Mouse (Mus musculus): ENCODE measurements around the gene Fcgrt. TPM values are rescaled to one million over a fixed set of nuclear protein-coding genes. Genes with fewer than 3 reads are reported as not detected.
"Not testable (repeated sequence)": the region's sequence is repeated elsewhere in the genome, so short reads cannot be mapped to it uniquely, and the experiment has no call there.

The Fcgrt gene
- polyA plus RNA-seq, 1 experiment from 2014 or later, result 40.5 TPM

DNA sequence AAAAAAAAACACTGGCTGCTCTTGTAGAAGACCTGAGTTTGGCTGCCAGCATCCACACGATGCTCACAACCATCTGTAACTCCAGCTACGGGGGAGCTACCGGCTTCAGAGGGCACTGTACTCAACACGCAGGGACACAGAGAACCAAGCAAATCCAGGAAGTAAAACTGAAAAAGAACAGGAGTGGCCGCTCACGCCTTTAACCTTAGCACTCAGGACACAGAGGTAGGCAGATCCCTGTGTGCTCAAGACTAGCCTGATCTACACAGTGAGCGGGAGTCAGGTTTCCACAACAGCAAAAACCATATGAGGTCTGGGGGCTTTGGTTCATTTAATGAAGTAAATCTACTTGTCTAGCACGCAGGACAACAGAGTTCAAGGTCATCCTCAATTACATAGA, 1.8 kb upstream of the Fcgrt start:
- 81% methylated on average over 8 of the region's 8 CpGs for WGBS
- no peaks in the 10 kb centered on the region for H3K36me3 ChIP-seq (replicated peaks; ENCODE audit: control insufficient read depth, insufficient read depth)
- DNase-seq (ENCODE audit: low spot score) (no peak), ATAC-seq (ENCODE audit: low FRiP score) (no peak)
- no peak overlapping the region for H3K4me3 ChIP-seq (replicated peaks; ENCODE audit: low read length)
- H3K4me2 ChIP-seq (replicated peaks), result no peak overlapping the region
- H3K27ac ChIP-seq, result no peak overlapping the region
- H3K27me3 ChIP-seq (ENCODE audit: control insufficient read depth, insufficient read depth, low read length), result no peaks in the 10 kb centered on the region
- no peaks in the 10 kb centered on the region for H3K4me1 ChIP-seq (replicated peaks; ENCODE audit: control insufficient read depth, insufficient read depth, low read length)
- H3K9me3 ChIP-seq (ENCODE audit: control insufficient read depth, low read length), result no peaks in the 10 kb centered on the region
- no peak overlapping the region for H3K9ac ChIP-seq

- no peaks in the 10 kb centered on the region for H3K4me1 ChIP-seq (replicated peaks; ENCODE audit: control insufficient read depth, insufficient read depth, low read length)
- H3K36me3 ChIP-seq (replicated peaks; ENCODE audit: control insufficient read depth, insufficient read depth), result no peaks in the 10 kb centered on the region
- no peak overlapping the region for H3K27ac ChIP-seq
- no peak for ATAC-seq (ENCODE audit: low FRiP score)
- H3K4me2 ChIP-seq (replicated peaks), result no peak overlapping the region
- DNase-seq (ENCODE audit: low spot score), result no peak
- no peak overlapping the region for H3K9ac ChIP-seq
- 89% methylated on average over 5 of the region's 5 CpGs for WGBS
- no peaks in the 10 kb centered on the region for H3K9me3 ChIP-seq (ENCODE audit: control insufficient read depth, low read length)
- no peak overlapping the region for H3K4me3 ChIP-seq (replicated peaks; ENCODE audit: low read length)
- no peaks in the 10 kb centered on the region for H3K27me3 ChIP-seq (ENCODE audit: control insufficient read depth, insufficient read depth, low read length)
Measured at GRCm38 (mm10) chr7:45104941-45105340, 1.3 kb upstream of the Fcgrt start.

DNA sequence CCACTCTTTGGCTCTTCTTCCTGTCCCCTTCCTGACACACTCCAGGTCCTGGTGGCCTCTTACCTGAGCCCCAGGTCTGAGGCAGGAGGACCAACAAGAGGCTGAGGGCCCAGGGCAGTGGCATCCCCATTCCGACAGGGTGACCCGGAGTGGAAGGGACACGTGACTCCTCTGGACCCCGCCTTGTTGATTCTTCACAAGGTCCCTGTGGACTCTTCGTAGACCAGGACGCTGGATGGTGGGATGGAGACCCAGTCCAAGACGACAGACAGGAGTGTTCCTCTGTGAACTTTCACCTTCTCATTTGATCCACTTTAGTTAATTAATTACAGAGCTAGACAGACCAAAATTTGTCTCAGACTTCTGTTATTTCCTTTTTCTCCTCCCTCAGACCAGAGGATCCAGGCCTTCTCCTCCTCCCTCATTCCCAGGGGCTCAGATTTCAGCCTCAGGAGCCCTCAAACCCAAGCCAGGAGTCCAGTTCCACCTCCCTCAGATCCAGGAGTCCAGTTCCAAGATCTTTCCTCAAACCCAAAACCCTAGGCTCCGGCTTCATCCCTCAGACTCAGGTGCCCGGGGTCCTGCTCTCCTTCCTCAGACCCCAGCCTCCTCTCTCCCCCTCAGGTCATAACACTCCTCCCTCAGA, 588 bp downstream of the Fcgrt start:
- Histone ChIP-seq H3K27ac (no peak overlapping the region), H3K4me2 (replicated peaks) (peak overlapping the region; percentile 34), H3K27me3 (ENCODE audit: control insufficient read depth, insufficient read depth, low read length) (no peaks in the 10 kb centered on the region), H3K4me3 (replicated peaks; ENCODE audit: low read length) (no peak overlapping the region), H3K36me3 (replicated peaks; ENCODE audit: control insufficient read depth, insufficient read depth) (no peaks in the 10 kb centered on the region), H3K9ac (0 out of 2 replicates have a peak overlapping the region, but pooled peaks have one; percentile 16), H3K4me1 (replicated peaks; ENCODE audit: control insufficient read depth, insufficient read depth, low read length) (no peaks in the 10 kb centered on the region), H3K9me3 (ENCODE audit: control insufficient read depth, low read length) (no peaks in the 10 kb centered on the region)
- 84% methylated on average over 9 of the region's 9 CpGs for WGBS
- DNase-seq (ENCODE audit: low spot score) (no peak), ATAC-seq (ENCODE audit: low FRiP score) (no peak)

GRCm38 (mm10) chr7:45102441-45102840, 1.2 kb downstream of the Fcgrt start:
- 88% methylated on average over 11 of the region's 11 CpGs for WGBS
- Histone ChIP-seq H3K4me2 (replicated peaks) (peak overlapping the region; percentile 34), H3K27ac (no peak overlapping the region), H3K4me3 (replicated peaks; ENCODE audit: low read length) (no peak overlapping the region), H3K4me1 (replicated peaks; ENCODE audit: control insufficient read depth, insufficient read depth, low read length) (no peaks in the 10 kb centered on the region), H3K27me3 (ENCODE audit: control insufficient read depth, insufficient read depth, low read length) (no peaks in the 10 kb centered on the region), H3K9me3 (ENCODE audit: control insufficient read depth, low read length) (no peaks in the 10 kb centered on the region), H3K36me3 (replicated peaks; ENCODE audit: control insufficient read depth, insufficient read depth) (no peaks in the 10 kb centered on the region), H3K9ac (no peak overlapping the region)
- DNase-seq (ENCODE audit: low spot score), result no peak
- no peak for ATAC-seq (ENCODE audit: low FRiP score)

- no peak overlapping the region for H3K4me3 ChIP-seq (replicated peaks; ENCODE audit: low read length)
- ATAC-seq (ENCODE audit: low FRiP score) (no peak), DNase-seq (ENCODE audit: low spot score) (no peak)
- H3K9me3 ChIP-seq (ENCODE audit: control insufficient read depth, low read length), result no peaks in the 10 kb centered on the region
- WGBS, result 95% methylated on average over 6 of the region's 6 CpGs
- no peak overlapping the region for H3K27ac ChIP-seq
- no peaks in the 10 kb centered on the region for H3K4me1 ChIP-seq (replicated peaks; ENCODE audit: control insufficient read depth, insufficient read depth, low read length)
- H3K9ac ChIP-seq, result no peak overlapping the region
- H3K4me2 ChIP-seq (replicated peaks), result no peak overlapping the region
- no peaks in the 10 kb centered on the region for H3K27me3 ChIP-seq (ENCODE audit: control insufficient read depth, insufficient read depth, low read length)
- H3K36me3 ChIP-seq (replicated peaks; ENCODE audit: control insufficient read depth, insufficient read depth), result no peaks in the 10 kb centered on the region
Measured at GRCm38 (mm10) chr7:45100046-45100445, 3.6 kb downstream of the Fcgrt start.

DNA sequence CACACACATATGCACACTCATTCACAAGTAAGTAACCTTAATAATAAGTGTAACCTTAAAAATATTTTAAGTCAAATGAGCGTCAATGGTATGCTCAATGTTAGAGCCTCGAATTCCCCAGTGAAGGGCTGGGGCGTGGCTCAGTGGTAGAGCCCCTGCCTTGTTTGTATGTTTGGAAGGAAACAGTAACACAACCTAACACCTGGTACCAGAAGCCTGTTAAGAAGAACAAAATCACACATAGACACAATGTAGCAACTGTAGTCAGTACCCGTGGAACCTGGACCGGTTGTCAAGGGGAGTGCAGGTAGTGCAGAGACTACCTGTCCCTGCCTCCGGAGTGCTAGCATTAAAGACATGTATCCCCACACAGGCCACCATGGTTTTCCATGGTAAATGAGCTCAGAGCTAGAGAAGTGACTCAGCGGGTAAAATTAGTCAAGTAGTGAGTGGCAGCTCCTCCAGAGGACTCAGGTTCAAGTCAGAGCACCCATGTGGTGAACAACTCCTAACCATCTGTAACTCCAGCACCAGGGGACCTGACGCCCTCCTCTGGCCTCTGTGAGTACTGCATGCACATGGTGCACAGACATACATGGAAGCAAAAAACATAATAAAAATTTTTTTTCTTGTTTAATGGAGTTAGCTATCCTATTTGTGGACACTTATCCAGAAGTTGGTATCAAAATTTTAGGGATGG, 5.0 kb downstream of the Fcgrt start:
- DNase-seq (ENCODE audit: low spot score), result no peak
- Histone ChIP-seq H3K4me1 (replicated peaks; ENCODE audit: control insufficient read depth, insufficient read depth, low read length) (no peaks in the 10 kb centered on the region), H3K9me3 (ENCODE audit: control insufficient read depth, low read length) (no peaks in the 10 kb centered on the region), H3K4me3 (replicated peaks; ENCODE audit: low read length) (no peak overlapping the region), H3K36me3 (replicated peaks; ENCODE audit: control insufficient read depth, insufficient read depth) (no peaks in the 10 kb centered on the region), H3K9ac (no peak overlapping the region), H3K4me2 (replicated peaks) (no peak overlapping the region), H3K27me3 (ENCODE audit: control insufficient read depth, insufficient read depth, low read length) (no peaks in the 10 kb centered on the region), H3K27ac (no peak overlapping the region)
- WGBS, result 91% methylated on average over 8 of the region's 8 CpGs
- no peak for ATAC-seq (ENCODE audit: low FRiP score)

DNA sequence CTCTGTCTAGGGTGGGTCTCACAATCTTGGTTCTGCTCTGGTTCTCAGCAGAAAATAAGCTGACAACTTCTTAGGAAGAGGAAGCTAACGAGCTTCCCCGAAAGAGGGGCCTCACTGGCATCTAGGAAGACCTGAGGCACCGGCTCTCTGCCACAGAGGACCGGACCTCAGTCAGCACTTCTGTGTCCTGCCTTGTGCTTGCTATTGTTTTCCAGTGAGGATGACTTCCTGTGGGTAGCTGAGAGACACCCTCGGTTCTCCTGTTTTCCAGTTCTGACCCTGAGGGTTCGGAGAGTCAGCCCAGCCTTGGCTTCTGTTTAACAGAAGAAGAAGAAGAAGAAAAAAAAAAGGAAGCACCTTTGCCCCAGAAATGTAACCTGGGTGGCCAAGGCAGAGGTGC, 6.2 kb downstream of the Fcgrt start:
- H3K27ac ChIP-seq, result no peak overlapping the region

GRCm38 (mm10) chr7:45095965-45096364, 7.7 kb downstream of the Fcgrt start:
- not testable (repeated sequence) for DNase-seq (ENCODE audit: low spot score); H3K27ac ChIP-seq; H3K9me3 ChIP-seq (ENCODE audit: control insufficient read depth, low read length); H3K9ac ChIP-seq; H3K4me1 ChIP-seq (replicated peaks; ENCODE audit: control insufficient read depth, insufficient read depth, low read length); ATAC-seq (ENCODE audit: low FRiP score); H3K4me3 ChIP-seq (replicated peaks; ENCODE audit: low read length); H3K36me3 ChIP-seq (replicated peaks; ENCODE audit: control insufficient read depth, insufficient read depth); H3K27me3 ChIP-seq (ENCODE audit: control insufficient read depth, insufficient read depth, low read length); H3K4me2 ChIP-seq (replicated peaks)
- WGBS, result 92% methylated on average over 14 of the region's 14 CpGs

More for the DNA sequence above, 6.2 kb downstream of the Fcgrt start:
- no peak for ATAC-seq (ENCODE audit: low FRiP score)
- Histone ChIP-seq H3K4me3 (replicated peaks; ENCODE audit: low read length) (no peak overlapping the region), H3K9ac (no peak overlapping the region), H3K27me3 (ENCODE audit: control insufficient read depth, insufficient read depth, low read length) (no peaks in the 10 kb centered on the region), H3K9me3 (ENCODE audit: control insufficient read depth, low read length) (no peaks in the 10 kb centered on the region), H3K4me1 (replicated peaks; ENCODE audit: control insufficient read depth, insufficient read depth, low read length) (no peaks in the 10 kb centered on the region), H3K4me2 (replicated peaks) (no peak overlapping the region), H3K36me3 (replicated peaks; ENCODE audit: control insufficient read depth, insufficient read depth) (no peaks in the 10 kb centered on the region)
- DNase-seq (ENCODE audit: low spot score), result no peak
- WGBS, result 70% methylated on average over 6 of the region's 6 CpGs

- Histone ChIP-seq H3K36me3 (replicated peaks; ENCODE audit: control insufficient read depth, insufficient read depth) (no peaks in the 10 kb centered on the region), H3K4me2 (replicated peaks) (no peak overlapping the region), H3K9ac (no peak overlapping the region), H3K4me1 (replicated peaks; ENCODE audit: control insufficient read depth, insufficient read depth, low read length) (no peaks in the 10 kb centered on the region), H3K27me3 (ENCODE audit: control insufficient read depth, insufficient read depth, low read length) (no peaks in the 10 kb centered on the region), H3K9me3 (ENCODE audit: control insufficient read depth, low read length) (no peaks in the 10 kb centered on the region), H3K4me3 (replicated peaks; ENCODE audit: low read length) (no peak overlapping the region), H3K27ac (no peak overlapping the region)
- ATAC-seq (ENCODE audit: low FRiP score) (no peak), DNase-seq (ENCODE audit: low spot score) (no peak)
- WGBS, result 88% methylated on average over 6 of the region's 6 CpGs
Measured at GRCm38 (mm10) chr7:45095367-45095766, 8.3 kb downstream of the Fcgrt start.
